Mouse (Mus musculus) kidney, postnatal 36 days (tissue): ENCODE measurements at regions not wholly inside any gene's neighbourhood (a gene's known extent, or its start where the extent isn't known, plus 50 kb on each side); places are given as distances from the start of the nearest gene placed in this dataset.

Experiments
- DNase-seq, 2 experiments: peaks; one replicate each; pipeline ENCODE4 v3.0.0; 2021 to 2022; ENCODE audit warnings: mixed read lengths in 2 of 2

DNA sequence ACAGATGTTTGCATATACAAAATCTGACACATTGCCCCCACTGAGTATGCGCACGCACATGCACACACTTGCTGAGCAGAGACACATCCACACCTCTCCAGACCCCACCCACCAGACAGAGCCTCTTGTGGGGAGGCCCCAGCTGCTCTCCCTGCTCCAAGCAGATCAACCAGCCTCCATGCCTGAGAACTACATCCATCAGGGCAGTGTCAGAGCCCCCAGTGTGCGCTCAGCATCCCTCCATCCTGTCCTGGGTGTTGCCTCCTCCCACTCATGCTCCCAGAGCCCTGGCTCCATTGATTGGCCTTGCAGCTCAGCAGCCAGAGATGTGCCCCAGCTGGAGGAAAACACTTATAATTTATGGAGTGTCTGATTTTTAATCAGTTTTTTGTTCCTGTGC is 124.1 kb upstream of the Rpl38 start:
- DNase-seq = no peak

DNA sequence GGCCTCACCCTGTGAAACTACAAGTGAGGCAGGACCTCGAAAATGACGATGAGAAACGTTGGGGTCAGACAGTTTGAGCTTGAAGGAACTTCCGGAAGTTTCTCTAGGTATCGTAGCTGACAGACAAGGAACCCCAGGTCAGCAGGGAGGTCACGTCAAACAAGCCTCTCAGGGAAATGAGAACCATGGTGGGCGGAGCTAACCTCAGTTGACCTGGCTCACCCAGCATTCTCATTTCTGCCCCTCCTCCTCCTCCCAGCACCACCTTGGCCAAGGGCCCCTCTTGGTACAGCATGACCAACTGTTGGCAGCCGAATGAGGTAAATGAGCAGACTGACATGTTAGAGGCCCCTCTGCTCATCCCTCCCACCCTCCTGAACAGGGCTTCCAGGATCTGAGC is 126.2 kb upstream of the Rpl38 start:
- no peak for DNase-seq

DNA sequence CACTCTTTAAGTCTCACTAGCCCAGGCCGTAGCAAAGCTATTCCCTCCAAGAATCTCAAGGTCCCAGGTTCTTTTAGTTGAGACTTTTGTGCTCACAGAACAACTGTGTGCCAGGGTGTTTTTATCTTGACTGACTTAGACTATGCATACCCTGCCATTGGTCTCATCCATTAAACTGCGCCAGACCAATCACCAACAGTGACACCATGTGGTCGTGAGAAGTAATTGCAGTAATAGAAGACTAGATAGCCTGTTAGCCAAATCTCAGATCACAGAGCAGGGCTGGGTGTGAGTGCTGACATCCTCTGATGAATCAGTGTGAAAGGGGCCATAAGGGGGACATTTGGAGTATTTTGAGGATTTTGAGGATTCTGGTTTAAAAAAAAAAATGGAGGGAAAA is 127.8 kb upstream of the Rpl38 start:
- no peak for DNase-seq

DNA sequence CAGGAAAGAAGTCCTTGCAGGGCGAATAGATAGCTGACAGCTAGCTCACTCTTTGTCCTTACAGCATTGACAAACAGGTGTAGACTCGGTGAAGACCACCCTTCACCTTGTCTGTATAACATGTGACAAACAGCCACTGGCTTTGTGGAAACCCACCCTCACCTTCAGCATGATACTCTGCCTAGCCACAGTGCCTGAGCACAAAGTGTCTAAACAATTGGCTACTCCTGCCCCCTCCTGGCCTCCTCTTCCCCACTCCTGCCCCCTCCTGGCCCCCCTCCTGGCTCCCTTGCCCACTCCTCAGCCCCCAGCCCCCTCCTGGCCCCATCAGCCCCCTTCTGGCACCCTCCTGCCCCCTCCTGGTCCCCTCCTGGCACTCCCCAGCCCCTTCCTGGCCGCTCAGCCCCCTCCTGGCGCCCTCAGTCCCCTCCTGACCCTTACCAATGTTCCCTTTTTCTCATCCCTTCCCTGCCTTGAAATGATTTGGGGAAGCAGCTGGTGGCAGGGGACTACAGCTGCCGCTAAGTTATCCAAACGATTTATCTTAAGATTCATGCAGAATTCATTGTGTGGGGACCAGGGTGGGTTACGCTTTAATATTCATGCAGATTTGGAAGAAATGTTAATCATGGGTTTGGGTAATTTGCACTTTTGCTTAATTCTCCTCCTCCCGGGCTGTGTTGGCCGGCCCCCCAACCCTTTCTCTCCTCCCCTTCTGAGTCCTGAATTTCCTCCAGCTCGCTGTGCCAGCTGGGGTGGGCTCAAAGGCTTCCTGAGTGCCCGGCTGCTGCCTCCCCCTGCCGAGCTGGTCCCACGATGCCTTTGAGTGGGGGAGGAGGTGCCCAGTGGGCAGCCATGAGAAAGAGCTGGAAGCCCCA is 131.5 kb upstream of the Rpl38 start:
- no peak for DNase-seq

DNA sequence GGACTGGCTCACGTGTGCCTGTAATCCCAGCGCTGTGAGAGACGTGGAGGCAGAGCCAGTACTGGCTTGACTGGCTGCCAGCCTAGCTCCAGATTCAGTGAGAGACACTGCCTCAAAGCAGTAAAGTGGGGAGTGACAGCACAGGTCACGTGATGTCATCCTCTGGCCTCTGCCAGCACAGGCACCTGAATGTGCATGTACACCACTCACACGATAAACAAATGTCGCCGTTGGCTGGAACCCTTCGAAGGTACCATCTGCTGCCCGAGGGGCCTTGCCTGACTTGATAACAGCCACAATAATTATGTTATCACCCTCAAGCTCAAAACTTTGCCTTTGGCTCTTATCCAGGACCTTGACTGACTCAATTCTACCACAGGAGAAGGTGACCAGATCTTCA is 132.4 kb upstream of the Rpl38 start:
- no peak for DNase-seq

DNA sequence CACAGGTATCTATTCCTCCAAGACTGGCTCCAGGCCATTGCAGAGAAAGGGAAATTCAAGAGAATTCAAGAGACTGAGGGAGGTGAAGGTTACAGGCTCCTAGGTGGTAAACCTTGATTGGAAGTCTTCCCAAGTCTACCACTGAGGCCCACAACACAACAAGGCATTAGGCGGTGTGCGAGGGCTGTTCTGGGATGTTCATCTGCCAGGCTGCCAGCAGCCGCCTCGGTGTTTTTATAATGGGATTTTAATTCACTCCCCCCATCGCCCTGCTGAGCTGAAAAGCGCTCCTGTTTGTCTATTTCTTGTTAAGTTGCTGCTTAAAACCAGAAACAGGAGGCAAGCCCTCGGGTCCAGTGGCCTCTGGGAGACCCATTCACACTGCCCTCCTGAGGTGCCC is 133.9 kb upstream of the Rpl38 start:
- no peak for DNase-seq

DNA sequence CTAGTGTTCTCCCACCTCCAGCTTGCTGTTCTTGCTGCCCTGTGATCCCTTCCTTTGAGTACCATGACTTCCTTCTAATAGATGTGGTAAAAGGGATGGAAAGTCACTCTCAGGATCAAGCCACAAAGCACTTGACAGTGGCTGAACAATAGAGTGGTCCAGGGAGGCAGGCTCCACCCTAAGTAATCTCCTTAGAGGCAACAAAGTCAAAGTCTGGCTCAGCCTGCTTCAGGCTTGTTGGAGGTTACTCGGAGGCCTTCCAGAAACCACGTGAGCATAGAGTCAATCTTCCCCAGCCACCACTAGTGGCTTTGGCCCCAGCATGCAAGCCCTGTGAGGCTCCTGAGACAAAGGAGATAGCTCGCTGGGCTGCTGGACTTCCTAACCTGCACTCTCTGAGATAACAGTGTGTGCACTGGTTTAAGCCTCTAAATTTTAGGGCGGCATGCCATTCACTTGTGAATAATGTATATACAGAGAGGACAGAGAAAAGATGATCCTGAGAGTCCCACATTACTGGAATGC is 137.0 kb upstream of the Rpl38 start:
- no peak for DNase-seq

DNA sequence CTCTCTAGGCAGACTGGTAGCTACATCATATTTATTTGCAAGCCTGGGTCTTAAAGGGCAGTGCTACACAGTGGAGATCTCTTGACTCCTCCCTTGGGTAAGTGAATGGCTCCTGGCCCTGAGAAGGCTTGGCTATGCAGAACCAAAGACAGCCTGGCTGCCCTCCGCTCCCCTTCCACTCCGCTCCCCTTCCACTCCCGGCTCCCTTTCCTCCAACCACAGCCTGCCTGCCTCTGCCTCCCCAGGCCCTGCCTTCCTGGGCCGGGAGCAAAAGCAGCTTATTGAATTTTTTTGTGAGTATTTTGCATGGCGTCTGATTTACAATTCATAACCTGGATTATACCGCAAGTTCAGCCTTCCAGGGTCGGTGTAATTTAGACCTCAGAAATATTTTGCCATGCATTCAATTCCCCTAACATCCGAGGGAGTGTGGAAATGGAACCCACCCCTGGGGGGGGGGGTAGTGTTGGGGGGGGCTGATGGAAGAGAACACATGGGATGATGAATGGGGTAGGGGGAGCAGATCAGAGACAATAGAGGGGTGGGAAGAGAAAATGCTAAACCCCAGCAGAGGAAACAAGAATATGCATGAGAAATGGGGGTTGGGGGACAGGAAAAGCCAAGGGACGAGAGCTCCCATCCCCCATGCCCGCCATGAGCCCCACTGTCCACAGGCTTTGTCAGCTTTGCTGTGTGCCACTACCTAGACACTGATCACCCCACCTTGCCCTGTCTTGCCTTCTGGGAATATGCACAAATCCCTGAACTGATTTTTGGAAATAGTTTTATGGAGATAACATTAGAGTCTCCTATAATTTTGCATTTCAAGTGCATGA is 139.2 kb upstream of the Rpl38 start:
- DNase-seq = no peak

DNA sequence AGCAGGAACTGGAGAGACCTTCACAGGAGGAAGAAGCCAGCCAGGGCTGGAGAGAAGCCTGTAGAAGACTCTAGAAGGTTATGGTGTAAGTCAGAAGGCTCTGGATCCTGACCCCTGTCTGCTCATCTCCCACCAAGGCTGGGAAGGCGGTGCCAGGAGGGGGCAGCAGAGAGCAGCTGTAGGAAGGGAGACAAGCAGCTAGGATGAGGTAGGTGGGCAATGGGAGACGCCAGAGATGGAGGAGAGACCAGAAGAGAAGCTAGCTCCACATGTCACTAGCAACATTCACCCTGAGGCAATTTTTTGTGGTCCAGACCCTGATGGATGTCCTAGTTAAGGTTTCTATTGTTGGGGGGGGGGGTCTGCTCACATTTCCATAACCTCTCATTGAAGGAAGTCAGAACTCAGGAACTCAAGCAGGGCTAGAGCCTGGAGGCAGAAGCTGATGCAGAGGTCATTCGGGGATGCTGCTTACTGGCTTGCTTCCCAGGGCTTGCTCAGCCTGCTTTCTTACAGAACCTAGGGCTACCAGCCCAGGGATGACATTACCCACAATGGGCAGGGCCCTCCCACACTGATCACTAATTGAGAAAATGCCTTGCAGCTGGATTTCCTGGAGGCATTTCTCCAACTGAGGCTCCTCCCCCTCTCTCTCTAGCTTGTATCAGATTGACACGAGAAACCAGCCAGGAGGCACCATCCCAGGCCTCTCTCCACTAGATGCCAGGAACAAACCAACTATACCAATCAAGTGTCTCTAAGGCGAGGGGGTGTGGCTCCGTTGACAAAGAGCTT is 144.7 kb upstream of the Rpl38 start:
- DNase-seq = peak; percentile 45 to 89

DNA sequence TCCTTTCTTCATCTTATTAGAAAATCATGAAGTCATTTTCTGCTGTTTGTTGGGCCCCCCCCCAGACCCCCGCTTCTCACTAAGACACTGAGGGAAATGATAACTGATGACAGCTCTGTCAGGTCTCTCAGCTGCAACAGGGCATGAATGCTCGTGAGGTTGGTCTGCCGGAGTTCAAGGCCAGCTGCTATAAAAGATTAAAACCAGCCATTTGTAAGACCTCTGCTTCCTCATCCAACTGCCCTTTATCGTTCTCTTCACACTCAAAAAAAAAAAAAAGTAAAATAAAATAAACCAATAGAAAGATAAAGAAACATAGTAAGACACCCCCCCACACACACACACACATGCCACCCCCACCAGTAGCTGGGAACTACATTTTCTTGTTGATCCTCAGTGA is 153.0 kb upstream of the Rpl38 start:
- no peak for DNase-seq

DNA sequence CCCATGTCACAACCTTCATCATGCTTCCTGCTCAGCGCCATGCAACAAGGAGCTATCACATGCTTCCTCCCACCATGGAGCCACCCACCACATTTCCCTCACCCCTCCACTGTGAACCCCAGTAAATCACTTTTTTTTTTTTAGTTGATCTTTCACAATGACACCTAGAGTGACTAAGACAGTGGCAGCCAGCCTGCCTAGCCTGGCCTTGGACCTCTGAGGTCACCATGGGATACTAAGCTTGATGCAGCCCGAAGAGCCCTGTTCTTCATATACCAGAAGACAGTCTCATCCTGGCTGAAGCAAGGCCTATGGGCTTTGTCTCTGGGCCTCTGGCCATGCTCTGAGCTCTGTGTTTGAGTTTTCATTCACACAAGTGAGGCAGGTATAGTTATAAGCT is 154.2 kb upstream of the Rpl38 start:
- no peak for DNase-seq

DNA sequence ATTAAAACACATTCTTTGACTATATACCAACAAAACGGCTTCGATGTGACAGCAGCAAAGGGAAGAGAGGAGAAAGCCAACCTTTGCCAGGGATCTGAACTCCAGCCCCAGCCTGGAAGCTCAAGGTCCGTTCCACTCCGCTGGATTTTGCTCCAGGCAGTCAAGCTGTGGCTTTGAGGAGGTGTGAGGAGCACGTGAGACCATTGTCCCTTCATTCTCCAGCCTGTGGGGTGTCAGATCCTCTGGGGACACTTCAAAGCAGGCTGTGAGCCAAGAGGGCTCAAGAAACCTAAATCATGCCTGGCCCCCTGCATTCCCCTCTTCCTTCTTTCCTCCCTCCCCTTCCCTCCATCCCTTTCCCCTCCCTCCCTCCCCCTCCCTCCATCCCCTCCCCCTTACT is 154.9 kb upstream of the Rpl38 start:
- DNase-seq = peak in 1 of 2 experiments; percentile 46

DNA sequence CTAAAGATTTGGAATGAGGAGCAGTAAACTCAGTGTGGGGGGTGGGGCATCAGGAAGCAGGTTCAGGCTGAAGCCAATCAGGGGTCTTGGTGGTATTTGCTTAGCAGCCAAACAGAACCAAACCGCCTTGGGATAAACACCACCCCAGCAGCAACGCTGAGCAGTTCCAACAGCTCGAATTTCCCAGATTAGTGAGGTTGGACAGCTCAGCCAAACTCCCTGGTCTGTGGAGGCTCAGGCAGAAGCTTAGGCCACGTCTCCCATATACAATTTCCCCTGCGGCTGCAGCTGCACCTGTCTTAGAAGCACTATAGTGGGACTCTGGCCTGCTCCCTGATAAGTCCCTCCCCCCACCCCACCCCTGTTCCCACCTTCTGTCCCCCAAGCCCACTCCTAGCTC is 156.3 kb upstream of the Rpl38 start:
- no peak for DNase-seq

DNA sequence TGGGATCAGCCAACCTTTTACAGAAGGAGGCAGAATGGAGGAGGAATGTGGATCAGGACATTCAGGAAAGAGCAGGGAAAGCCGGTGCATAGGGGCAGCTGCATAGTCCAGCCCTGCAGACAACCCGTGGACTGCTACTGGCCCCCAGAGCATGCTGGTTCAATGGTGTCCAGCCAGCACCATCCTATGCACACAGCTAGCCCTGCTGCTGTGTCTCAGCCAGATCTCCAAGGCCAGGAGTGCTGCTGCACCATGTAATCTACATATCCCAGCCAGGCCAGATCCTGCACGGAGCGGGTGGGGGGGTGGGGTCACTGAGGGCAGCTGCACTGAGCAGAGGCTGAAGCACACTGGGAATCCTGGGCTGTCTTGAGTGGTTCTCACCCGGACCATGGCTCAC is 165.8 kb upstream of the Rpl38 start:
- no peak for DNase-seq

DNA sequence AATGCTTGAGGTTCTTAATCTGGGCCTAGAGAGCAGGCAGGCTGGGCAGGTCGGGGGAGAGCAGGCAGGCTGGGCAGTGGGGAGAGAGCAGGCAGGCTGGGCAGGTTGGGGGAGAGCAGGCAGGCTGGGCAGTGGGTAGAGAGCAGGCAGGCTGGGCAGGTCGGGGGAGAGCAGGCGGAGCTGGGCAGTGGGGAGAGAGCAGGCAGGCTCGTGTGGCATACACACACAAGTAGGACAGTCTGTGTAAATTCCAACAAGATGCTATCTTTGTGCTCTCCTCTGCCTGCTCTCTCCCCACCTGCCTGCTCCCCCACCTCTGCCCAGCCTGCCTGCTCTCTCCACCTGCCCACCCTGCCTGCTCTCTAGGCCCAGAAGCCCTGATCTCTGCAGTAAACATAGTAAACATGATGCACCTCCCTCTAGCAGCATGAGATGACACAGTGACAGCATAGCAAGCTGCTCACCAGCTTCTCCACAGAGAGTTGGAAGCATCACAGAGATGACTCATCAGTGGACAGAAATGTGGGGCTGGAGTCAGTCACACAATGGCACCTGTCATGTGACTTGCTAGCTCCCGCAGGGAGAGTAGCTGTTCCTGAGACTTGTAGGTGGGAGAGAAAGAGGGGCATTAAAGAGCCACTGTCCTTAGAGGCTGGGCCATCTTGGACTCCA is 166.3 kb upstream of the Rpl38 start:
- no peak for DNase-seq

DNA sequence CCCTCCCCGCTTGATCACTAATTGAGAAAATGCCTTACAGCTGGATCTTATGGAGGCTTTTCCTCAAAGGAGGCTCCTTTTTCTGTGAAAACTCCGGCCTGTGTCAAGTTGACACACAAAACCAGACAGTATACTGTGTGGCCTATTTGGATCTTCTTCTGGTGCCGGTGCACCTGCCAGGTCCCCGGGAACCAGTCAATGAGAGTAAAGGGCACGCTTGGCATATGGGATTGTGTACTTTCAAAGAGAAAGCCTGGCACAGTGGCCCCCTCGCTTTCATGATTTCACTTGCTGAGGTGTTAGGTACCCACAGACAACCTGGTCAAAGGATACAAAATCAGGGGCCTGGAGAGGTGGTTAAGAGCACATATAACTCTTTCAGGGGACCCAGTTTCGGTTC is 167.9 kb upstream of the Rpl38 start:
- DNase-seq = no peak

DNA sequence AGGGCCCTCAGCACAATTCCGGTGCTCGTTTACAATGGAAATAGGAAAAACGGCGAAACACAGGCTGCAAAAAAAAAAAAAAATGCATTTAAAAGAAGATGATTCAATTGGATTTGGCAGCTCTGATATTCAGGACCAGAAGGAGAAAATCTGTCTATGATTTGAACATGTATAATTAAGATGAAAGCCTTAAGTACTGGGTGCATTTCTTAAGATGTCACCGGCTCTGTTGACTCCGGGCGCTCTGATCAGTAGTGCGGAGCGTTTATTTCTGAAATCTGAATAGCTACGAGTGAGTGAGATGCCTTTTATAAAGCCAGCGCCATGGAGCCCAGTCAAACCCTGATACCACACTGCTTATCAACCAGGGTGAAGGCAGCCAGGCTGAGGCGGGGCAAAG is 168.7 kb upstream of the Rpl38 start:
- DNase-seq = no peak

DNA sequence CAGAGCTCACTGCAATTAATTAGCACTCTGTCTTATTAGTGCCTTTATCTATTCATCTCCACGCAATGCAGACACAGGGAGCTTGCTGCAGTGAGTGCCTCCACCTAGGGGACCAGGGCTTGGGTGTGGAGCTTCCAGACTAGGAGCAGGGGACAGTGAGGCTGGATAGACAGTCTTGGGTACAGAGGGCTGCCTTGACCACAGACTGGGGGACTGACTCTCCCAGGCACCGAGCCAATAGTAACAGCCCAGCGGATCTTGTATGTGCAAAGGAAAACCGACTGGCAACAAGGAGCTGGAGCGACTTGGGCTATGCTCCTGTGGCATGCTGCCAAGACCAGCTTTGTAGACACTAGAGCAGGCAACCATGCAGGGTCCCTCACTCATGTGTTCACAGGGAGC is 172.8 kb upstream of the Rpl38 start:
- peak in 1 of 2 experiments; percentile 14 for DNase-seq

DNA sequence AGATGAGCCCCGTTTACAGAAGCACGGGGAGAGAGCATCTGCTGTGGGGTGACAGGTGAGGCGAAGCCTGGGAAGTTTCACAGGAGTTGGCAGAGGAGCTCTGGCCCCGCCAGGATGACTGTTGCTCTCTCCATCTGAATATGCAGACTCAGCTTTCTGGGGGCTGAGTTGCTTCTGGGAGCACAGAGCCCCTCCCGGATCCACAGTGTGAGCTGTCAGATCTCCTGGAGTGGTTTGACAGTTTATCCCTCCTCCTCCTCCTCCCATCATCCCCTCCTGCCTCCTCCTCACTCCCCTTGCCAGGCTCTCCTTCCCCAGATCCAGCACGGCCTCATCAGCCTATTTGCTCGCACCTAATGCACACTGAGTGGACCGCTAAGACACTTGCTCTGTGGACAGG is 181.9 kb upstream of the Rpl38 start:
- DNase-seq = no peak

DNA sequence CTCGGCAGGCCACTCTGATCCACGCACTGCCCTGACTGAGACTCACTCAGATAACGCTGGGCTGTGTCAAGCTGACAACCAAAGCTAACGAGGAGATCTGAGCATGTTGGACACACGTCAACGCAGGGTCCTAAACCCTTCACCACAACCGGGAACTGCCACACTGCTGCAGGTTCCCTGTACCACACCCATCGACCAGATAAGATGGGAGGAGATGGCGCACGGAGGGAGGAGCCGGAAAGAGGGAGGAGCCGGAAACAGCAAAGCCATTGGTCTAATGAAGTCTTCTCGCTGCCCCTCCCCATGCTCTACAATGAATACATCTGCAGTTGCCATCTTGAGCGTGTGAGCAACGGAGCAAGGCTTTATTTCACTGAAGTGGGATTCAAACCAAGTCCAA is 182.9 kb upstream of the Rpl38 start:
- DNase-seq = no peak

DNA sequence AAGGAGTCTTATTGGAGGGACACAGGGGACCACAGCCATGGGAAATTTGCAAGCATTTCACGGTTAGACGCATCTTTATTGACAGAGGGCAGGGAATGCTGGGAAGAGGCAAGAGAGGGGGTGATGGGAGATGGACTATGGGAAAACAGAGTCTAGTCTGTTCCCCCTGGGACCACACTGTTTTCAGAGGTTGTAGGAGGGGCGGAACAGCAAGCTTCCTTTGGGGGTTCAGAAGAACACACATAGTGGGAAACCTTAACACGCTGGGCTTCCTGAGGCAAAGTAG is 183.7 kb upstream of the Rpl38 start:
- DNase-seq = no peak

DNA sequence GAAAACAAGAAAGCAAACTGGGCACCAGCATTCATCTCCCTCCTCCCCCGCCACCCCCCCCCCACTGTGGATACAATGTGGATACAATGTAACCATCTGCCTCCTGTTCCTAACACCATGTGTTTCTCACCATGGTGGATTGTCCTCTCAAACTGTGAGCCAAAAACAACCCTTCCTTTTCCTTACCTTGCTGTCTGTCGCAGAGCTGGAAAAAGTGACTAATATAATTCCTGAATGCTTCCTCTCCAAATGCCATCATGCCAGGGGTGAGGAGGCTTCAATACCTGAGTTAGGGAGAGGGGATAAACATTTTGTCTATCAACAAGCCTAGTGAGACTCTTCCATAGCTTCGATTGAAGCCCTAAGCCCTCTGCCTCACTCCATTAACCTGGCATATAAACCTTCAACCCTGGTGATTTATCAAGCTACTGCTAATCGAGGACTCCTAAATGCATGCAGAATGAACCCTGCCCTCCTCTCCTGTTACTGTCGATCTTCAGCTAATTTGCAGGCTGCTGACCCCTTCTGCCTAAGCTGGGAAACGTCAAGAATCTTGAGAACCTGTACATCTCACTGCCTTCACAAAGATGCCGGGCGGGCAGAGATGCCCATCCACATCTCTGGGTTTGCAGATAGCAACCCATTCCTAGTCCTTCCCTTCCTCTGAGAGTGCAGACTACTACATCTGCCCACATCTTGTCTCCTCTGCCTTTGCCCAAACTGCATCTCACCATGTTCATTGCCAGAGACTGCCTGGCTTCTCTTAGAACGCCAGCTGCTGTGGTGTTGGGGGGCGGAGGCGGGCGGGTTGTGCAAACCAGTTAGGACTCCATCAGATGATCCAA is 184.3 kb upstream of the Rpl38 start:
- DNase-seq = no peak
